Mouse (Mus musculus) liver, embryonic 12.5 days (tissue): ENCODE measurements around the gene Tas2r117. TPM values are rescaled to one million over a fixed set of nuclear protein-coding genes. Genes with fewer than 3 reads are reported as not detected.

Experiments used
- ATAC-seq: fragments of 200-750 bp; cut with Nextera tagmentation; 2 replicates; pipeline ENCODE4 v1.8.0; 2017; ENCODE audit warnings: moderate number of reproducible peaks, mild to moderate bottlenecking, moderate library complexity
- H3K27ac ChIP-seq: fragments of 300-500 bp; sonication (generic); 2 replicates; pipeline ENCODE4 v1.5.1; 2016; ENCODE audit warnings: mild to moderate bottlenecking
- H3K27me3 ChIP-seq: fragments of 300-500 bp; sonication (generic); replicated peaks from 2 replicates; pipeline ENCODE4 v1.6.1; 2016; ENCODE audit warnings: mild to moderate bottlenecking, moderate library complexity
- H3K36me3 ChIP-seq: fragments of 300-500 bp; sonication (generic); 2 replicates; pipeline ENCODE4 v1.6.1; 2016; ENCODE audit warnings: mild to moderate bottlenecking, moderate library complexity
- H3K4me1 ChIP-seq: fragments of 300-500 bp; sonication (generic); 2 replicates; pipeline ENCODE4 v1.6.1; 2016
- H3K4me2 ChIP-seq: fragments of 300-500 bp; sonication (generic); 2 replicates; pipeline ENCODE4 v1.6.1; 2016; ENCODE audit warnings: mild to moderate bottlenecking, moderate library complexity
- H3K4me3 ChIP-seq: fragments of 300-500 bp; sonication (generic); 2 replicates; pipeline ENCODE4 v1.5.1; 2016; ENCODE audit warnings: mild to moderate bottlenecking, moderate library complexity
- H3K9ac ChIP-seq: fragments of 300-500 bp; sonication (generic); 2 replicates; pipeline ENCODE4 v1.6.1; 2016; ENCODE audit warnings: mild to moderate bottlenecking, moderate library complexity
- H3K9me3 ChIP-seq: fragments of 300-500 bp; sonication (generic); replicated peaks from 2 replicates; pipeline ENCODE4 v1.6.1; 2016; ENCODE audit warnings: mild to moderate bottlenecking, moderate library complexity
- WGBS: fragments of 180-500 bp; shearing (Covaris S2); methylation state at CpG from one replicate; pipeline ENCODE4 v1.1.7; 2016; ENCODE audit not compliant: insufficient replicate concordance; 5-methylcytosine and 5-hydroxymethylcytosine counted together
- polyA plus RNA-seq: library from polyadenylated mRNA; unstranded; fragments of >200 nt; fragmentation: Nextera tagmentation; extraction: Ambion mirVana; gene quantifications from 2 replicates; pipeline ENCODE4 v1.2.1, GENCODE M21; 2016

The Tas2r117 gene
- polyA plus RNA-seq: not detected in 2 replicates

GRCm38 (mm10) chr6:132802518-132802917 lies at the start of gene Tas2r117:
Gene Tas2r117 (plus strand): TSS chr6:132802818.
- Histone ChIP-seq H3K36me3 (no peaks in the 10 kb centered on the region), H3K4me1 (no peaks in the 10 kb centered on the region), H3K9me3 (no peaks in the 10 kb centered on the region), H3K4me3 (no peak within 1 kb of the TSS), H3K27ac (no peak within 1 kb of the TSS), H3K27me3 (no peaks in the 10 kb centered on the region), H3K4me2 (no peak within 1 kb of the TSS), H3K9ac (no peak within 1 kb of the TSS)
- 59% methylated on average over 1 of the region's 1 CpGs for WGBS
- ATAC-seq: no peak

DNA sequence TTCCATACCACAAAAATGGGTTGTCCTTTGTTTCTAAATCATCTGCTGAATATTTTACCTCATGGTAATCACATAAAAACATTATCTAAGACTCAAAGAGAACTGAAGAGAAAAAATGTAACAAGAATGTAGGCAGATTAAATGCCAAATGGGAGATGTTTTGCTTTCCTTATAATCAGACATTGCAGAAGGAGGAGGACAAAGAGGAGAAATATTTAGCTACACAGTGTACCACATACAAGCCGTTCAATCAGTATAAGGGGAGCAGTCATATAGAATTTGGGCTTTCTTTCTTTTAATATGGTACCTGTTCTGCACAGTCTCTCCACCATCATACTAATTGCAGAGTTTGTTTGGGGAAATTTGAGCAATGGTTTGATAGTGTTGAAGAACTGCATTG lies 48.2 kb upstream of the Tas2r117 start, which contains the start of gene Tas2r124:
TSS of gene Tas2r124 (plus strand) at position 301 of the 400 bp plus-strand sequence.
- WGBS: 43% methylated on average over 1 of the region's 1 CpGs
- Histone ChIP-seq H3K36me3 (no peaks in the 10 kb centered on the region), H3K9ac (no peak within 1 kb of the TSS), H3K9me3 (no peaks in the 10 kb centered on the region), H3K27ac (no peak within 1 kb of the TSS), H3K4me2 (no peak within 1 kb of the TSS), H3K4me3 (no peak within 1 kb of the TSS), H3K4me1 (no peaks in the 10 kb centered on the region), H3K27me3 (no peaks in the 10 kb centered on the region)
- ATAC-seq: no peak

DNA sequence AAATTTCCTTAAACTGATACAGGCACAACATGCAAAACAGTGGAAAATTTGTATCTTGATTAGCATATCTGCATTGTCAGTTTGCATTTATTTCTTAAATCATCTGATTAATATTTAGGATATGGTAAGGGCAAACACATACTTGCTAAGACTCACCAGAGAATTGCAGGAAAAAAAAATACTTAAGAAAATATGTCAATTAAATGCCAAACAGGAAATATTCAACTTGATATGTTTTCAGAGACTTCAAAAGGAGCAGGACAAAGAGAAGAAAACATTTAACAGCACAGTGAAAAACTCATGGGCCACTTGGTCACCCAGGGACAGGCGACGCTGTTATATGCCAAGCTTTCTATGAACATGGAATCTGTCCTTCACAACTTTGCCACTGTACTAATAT lies 40.8 kb upstream of the Tas2r117 start, which contains the start of gene Tas2r102:
TSS of gene Tas2r102 (plus strand) at position 301 of the 400 bp plus-strand sequence.
- Histone ChIP-seq H3K27ac (no peak within 1 kb of the TSS), H3K27me3 (no peaks in the 10 kb centered on the region), H3K9me3 (no peaks in the 10 kb centered on the region), H3K36me3 (no peaks in the 10 kb centered on the region), H3K4me1 (no peaks in the 10 kb centered on the region), H3K9ac (no peak within 1 kb of the TSS), H3K4me2 (no peak within 1 kb of the TSS), H3K4me3 (no peak within 1 kb of the TSS)
- no peak for ATAC-seq
- 88% methylated on average over 2 of the region's 2 CpGs for WGBS

- Histone ChIP-seq H3K4me1 (no peaks in the 10 kb centered on the region), H3K27ac (no peak within 1 kb of the TSS), H3K27me3 (no peaks in the 10 kb centered on the region), H3K4me3 (no peak within 1 kb of the TSS), H3K4me2 (no peak within 1 kb of the TSS), H3K9me3 (no peaks in the 10 kb centered on the region), H3K36me3 (no peaks in the 10 kb centered on the region), H3K9ac (no peak within 1 kb of the TSS)
- no peak for ATAC-seq
Observed at GRCm38 (mm10) chr6:132778062-132778461, 24.6 kb upstream of the Tas2r117 start, which contains the start of gene Tas2r136. Gene Tas2r136 (minus strand): TSS chr6:132778162.

DNA sequence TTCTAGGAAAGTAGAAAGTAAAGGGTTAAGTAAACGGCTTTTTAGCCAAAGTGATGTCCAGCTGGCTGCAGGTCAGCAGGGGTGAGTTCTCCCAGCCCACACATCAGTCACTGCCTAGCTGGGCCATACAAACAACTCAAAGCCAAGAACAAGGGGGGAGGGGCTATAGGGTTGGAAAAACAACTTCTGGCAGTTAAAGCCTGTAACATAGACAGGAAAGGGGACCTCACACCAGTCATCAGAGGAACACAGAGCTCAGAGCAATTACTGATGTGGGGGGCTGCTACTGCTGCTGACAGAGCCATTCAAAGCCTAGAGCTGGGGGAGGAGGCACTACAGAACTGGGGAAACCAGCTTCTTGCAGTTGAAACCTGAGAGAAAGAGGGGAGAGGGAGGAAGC lies 7.2 kb upstream of the Tas2r117 start:
- WGBS: 18% methylated on average over 1 of the region's 1 CpGs
- no peak for ATAC-seq
- no peaks in the 10 kb centered on the region for H3K27me3 ChIP-seq
- no peak overlapping the region for H3K9ac ChIP-seq
- H3K4me2 ChIP-seq: no peak overlapping the region
- H3K27ac ChIP-seq: no peak overlapping the region
- H3K36me3 ChIP-seq: no peaks in the 10 kb centered on the region
- no peak overlapping the region for H3K4me3 ChIP-seq
- H3K4me1 ChIP-seq: no peaks in the 10 kb centered on the region
- H3K9me3 ChIP-seq: peaks cover 2% of the 10 kb centered on the region

DNA sequence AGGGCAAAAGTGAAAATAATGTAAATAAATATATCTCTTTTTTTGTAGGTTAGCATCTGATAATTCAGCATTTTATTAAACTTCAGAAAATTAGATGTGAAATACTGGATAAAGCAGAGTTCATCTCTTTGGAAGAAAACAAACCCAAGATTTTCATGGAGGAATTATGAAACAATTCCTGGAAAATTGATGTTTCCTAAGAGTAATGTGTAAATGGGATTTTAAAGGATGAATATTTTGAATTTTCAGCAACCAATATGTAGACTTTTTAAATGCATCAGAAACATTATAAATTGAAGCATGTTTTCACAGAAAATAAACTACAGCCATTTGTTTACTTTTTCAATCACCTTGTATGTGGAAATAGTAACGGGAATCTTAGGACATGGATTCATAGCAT lies 44.2 kb downstream of the Tas2r117 start, which contains the start of gene Tas2r123:
TSS of gene Tas2r123 (plus strand) at position 301 of the 400 bp plus-strand sequence.
- Histone ChIP-seq H3K9ac (no peak within 1 kb of the TSS), H3K4me1 (no peaks in the 10 kb centered on the region), H3K4me2 (no peak within 1 kb of the TSS), H3K27ac (no peak within 1 kb of the TSS), H3K4me3 (no peak within 1 kb of the TSS), H3K27me3 (no peaks in the 10 kb centered on the region), H3K36me3 (no peaks in the 10 kb centered on the region), H3K9me3 (no peaks in the 10 kb centered on the region; the same call in 1 of the 2 replicates)
- 62% methylated on average over 1 of the region's 1 CpGs for WGBS
- ATAC-seq: no peak

Other genes starting within 250 kb of the Tas2r117 start
- not detected in 2 replicates for gene Prh1, start 233.0 kb upstream of the Tas2r117 start, polyA plus RNA-seq
- gene Prp2, start 206.9 kb upstream of the Tas2r117 start, polyA plus RNA-seq: not detected in 2 replicates
- not detected in 2 replicates for gene A630073D07Rik, start 151.3 kb upstream of the Tas2r117 start, polyA plus RNA-seq
- gene Tas2r120, start 145.9 kb upstream of the Tas2r117 start, polyA plus RNA-seq: not detected in 2 replicates
- not detected in 2 replicates for gene Tas2r121, start 101.8 kb upstream of the Tas2r117 start, polyA plus RNA-seq
- gene Tas2r122, start 90.9 kb upstream of the Tas2r117 start, polyA plus RNA-seq: not detected in 2 replicates
- gene Tas2r115, start 64.8 kb upstream of the Tas2r117 start, polyA plus RNA-seq: not detected in 2 replicates
- gene Tas2r124, start 48.1 kb upstream of the Tas2r117 start, polyA plus RNA-seq: not detected in 2 replicates
- gene Tas2r102, start 40.7 kb upstream of the Tas2r117 start, polyA plus RNA-seq: not detected in 2 replicates
- not detected in 2 replicates for gene Tas2r136, start 24.7 kb upstream of the Tas2r117 start, polyA plus RNA-seq
- gene Tas2r123, start 44.3 kb downstream of the Tas2r117 start, polyA plus RNA-seq: not detected in 2 replicates
- gene Tas2r116, start 52.6 kb downstream of the Tas2r117 start, polyA plus RNA-seq: not detected in 2 replicates
- not detected in 2 replicates for gene Tas2r110, start 65.2 kb downstream of the Tas2r117 start, polyA plus RNA-seq
- gene Tas2r113, start 90.2 kb downstream of the Tas2r117 start, polyA plus RNA-seq: not detected in 2 replicates
- not detected in 2 replicates for gene Tas2r125, start 106.8 kb downstream of the Tas2r117 start, polyA plus RNA-seq
- gene Tas2r129, start 148.3 kb downstream of the Tas2r117 start, polyA plus RNA-seq: not detected in 2 replicates
- not detected in 2 replicates for gene Tas2r131, start 155.1 kb downstream of the Tas2r117 start, polyA plus RNA-seq
- gene Tas2r109, start 178.1 kb downstream of the Tas2r117 start, polyA plus RNA-seq: not detected in 2 replicates
- not detected in 2 replicates for gene Tas2r103, start 234.3 kb downstream of the Tas2r117 start, polyA plus RNA-seq